Mouse (Mus musculus): ENCODE measurements around the gene Kcmf1.

DNA sequence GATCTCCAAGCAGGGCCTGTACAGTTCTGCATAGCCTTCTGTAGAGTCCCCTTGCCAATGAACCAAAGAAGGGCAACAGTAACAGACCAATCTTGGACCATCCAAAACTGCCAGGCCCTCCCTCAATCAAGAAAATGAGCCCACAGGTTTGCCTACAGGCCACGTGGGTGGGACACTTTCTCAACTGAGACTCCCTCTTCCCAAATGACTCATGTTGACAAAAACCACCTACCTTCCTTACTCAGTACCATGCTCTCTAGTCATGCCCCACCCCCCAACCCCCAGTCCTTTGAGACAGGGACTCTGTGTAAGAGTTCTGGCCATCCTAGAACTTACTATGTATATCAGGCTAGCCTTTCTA lies 18.2 kb downstream of the Kcmf1 start:
- TF ChIP-seq CTCF (IDR thresholded peaks at IDR 0.05; ENCODE audit: extremely low read depth, insufficient read length, insufficient replicate concordance, low read depth, low read length) (no peak), POLR2A (IDR thresholded peaks at IDR 0.05; ENCODE audit: low read depth, low read length) (no peak)
